Mouse (Mus musculus) thymus, postnatal 10 days (tissue): ENCODE results near the gene Sp140.
"Not testable (repeated sequence)": the region's sequence is repeated elsewhere in the genome, so short reads cannot be mapped to it uniquely, and the experiment has no call there.

Source experiments
- DNase-seq, 2 experiments: peaks; one replicate each; pipeline ENCODE4 v3.0.0; 2021; ENCODE audit warnings: low spot score in 2 of 2

Gene Sp140

GRCm38 (mm10) chr1:85638144-85638543 lies 38.0 kb downstream of the Sp140 start:
- DNase-seq: peak in 1 of 2 experiments; percentile 15

- peak; percentile 52 to 62 for DNase-seq
Observed at GRCm38 (mm10) chr1:85649881-85650280, 49.7 kb downstream of the Sp140 start, which contains the start of gene Sp100. TSS of gene Sp100 (plus strand) at chr1:85649988.

GRCm38 (mm10) chr1:85650524-85650923 lies 50.3 kb downstream of the Sp140 start:
- DNase-seq: not testable (repeated sequence)

GRCm38 (mm10) chr1:85651770-85652275 lies 51.6 kb downstream of the Sp140 start:
- not testable (repeated sequence) for DNase-seq

GRCm38 (mm10) chr1:85657211-85657610 lies 57.0 kb downstream of the Sp140 start:
- DNase-seq: not testable (repeated sequence)

- no peak for DNase-seq
Observed at GRCm38 (mm10) chr1:85664266-85664665, 64.1 kb downstream of the Sp140 start.

GRCm38 (mm10) chr1:85680226-85680625 lies 80.0 kb downstream of the Sp140 start:
- peak; percentile 18 to 20 for DNase-seq

GRCm38 (mm10) chr1:85686666-85687065 lies 86.5 kb downstream of the Sp140 start:
- DNase-seq: peak in 1 of 2 experiments; percentile 20

- peak; percentile 69 to 72 for DNase-seq
Observed at GRCm38 (mm10) chr1:85687346-85687745, 87.2 kb downstream of the Sp140 start.

- DNase-seq: no peak
Observed at GRCm38 (mm10) chr1:85690544-85690943, 90.4 kb downstream of the Sp140 start.

- DNase-seq: no peak
Observed at GRCm38 (mm10) chr1:85692281-85692680, 92.1 kb downstream of the Sp140 start.

GRCm38 (mm10) chr1:85693280-85693679 lies 93.1 kb downstream of the Sp140 start:
- DNase-seq: no peak
